Mouse (Mus musculus) gastrocnemius, postnatal 10 days (tissue): Measurements from ENCODE around the gene Slc7a4. TPM values are rescaled to one million over a fixed set of nuclear protein-coding genes. Genes with fewer than 3 reads are reported as not detected.
"Not testable (repeated sequence)": the region's sequence is repeated elsewhere in the genome, so short reads cannot be mapped to it uniquely, and the experiment has no call there.

ENCODE experiments used
- DNase-seq: peaks from one replicate; pipeline ENCODE4 v3.0.0; 2021; ENCODE audit warnings: mixed read lengths
- long read RNA-seq, 2 experiments: library from polyadenylated mRNA; stranded (forward); transcript quantifications; one replicate each; pipeline ENCODE4 v2.0.0; 2021
- total RNA-seq, 2 experiments: library from RNA; stranded (reverse); gene quantifications; 2 replicates each; pipeline ENCODE4 v1.2.3; 2021

The Slc7a4 gene
- total RNA-seq: 1 to 10 TPM; 1.6 to 2.7 TPM
- long read RNA-seq, experiment 1, partial matches to known transcripts: 0 of 3 reads
- long read RNA-seq, experiment 1, other reads (novel, unspliced or antisense): 2 of 3 reads
- long read RNA-seq, experiment 2, partial matches to known transcripts: 1 of 5 reads
- long read RNA-seq, experiment 2, other reads (novel, unspliced or antisense): 1 of 5 reads

DNA sequence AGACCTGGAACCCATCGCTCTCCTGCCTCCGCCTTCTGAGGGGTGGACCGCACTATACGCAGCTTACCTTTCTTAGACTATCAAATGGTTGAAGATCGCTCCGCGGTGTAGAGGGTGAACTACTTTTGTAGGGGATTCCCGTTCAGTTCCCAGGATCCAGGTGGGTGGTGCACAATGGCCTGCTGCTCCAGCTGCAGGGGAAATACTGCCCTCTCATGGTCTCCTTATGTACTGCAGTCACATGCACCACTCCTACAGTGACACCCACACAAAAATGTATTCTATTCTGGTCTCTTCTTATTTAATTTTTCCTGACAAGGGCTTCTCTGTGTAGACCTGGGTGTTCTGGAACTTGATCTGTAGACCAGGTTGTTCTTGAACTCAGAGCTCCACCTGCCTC, at the start of gene Slc7a4:
TSS of gene Slc7a4 (minus strand) at position 151 of the 400 bp plus-strand sequence.
- no peak for DNase-seq

DNA sequence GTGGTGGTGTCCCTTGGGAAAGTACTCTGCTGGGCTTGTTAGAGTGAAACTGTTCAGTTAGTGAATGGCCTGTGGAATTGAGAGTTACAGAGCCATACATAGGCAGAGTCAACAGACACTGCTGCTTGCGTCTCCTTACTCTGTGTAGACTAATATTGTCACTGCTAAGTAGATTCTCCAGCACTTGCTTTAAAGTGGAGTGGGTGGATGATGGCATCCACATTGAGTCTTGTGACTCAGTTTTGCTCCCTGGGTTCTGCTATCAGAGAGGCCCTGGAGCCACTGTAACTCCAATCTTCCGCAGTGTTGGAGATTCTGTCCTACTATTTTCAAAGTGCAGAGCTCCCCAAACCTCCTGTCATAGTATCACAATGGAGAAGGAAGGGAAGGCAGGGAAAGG, 49.6 kb upstream of the Slc7a4 start:
- DNase-seq: no peak

DNA sequence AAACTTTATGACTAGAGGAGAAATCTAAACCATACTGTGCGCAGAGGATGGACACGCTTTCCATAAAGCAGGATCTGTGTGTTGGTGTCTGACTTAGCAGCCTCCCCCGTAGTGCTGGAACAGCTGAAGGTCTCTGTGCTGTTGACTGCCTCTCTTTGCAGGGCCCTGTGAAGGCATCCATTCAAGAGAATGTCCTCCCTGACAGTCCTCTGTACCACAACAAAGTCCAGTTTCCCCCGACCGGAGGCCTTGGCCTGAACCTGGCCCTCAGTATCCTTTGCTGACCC, 43.2 kb upstream of the Slc7a4 start:
- no peak for DNase-seq

DNA sequence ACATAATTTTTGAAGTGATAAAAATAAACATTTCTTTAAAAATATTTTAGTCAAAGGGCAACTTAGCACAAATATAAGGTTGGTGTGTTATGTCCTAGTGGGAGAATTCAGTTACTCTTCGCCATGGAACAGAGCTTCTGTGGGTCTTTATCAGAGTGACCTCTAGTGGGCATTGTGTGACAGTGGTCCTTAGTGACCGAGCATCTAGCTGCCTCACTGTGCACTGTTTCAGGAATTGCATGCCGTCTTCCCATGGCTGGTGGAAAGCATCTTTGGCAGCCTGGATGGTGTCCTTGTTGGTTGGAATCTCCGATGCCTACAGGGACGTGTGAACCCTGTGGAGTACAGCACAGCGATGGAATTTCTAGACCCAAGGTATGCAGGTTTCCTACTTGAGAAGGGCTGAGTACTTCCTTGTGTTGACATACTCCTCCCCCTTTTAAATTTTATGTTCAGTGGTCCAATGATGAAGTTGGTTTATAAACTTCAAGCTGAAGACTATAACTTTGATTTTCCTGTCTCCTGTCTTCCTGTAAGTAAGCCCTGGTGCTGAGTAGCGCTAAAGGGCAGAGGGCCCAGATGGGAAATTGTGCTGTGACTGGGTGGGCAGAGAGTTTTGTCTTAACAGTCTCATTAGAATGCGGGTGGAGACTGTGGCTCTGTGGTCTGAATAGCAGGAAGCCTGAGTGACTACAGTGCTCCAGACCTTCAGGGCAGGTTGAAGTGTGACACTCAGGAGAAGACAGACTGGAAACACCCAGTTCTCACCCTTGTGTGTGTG, 42.7 kb upstream of the Slc7a4 start:
- DNase-seq: no peak

DNA sequence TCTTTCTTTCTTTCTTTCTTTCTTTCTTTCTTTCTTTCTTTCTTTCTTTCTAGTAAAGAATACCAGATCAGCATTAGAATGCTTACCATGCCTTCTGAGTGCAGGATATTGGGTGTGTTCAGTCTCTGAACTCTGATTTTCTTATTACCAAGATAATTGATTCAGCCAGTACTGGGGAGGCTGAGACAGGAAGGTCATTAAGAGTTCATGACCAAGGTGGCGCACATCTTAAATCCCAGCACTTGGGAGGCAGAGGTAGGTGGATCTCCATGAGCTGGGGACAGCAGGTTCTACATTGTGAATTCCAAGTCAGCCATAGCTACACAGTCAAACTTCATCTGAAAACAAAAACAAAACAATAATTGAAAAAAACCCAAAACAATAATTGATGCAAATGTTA, 38.9 kb upstream of the Slc7a4 start:
- no peak for DNase-seq

DNA sequence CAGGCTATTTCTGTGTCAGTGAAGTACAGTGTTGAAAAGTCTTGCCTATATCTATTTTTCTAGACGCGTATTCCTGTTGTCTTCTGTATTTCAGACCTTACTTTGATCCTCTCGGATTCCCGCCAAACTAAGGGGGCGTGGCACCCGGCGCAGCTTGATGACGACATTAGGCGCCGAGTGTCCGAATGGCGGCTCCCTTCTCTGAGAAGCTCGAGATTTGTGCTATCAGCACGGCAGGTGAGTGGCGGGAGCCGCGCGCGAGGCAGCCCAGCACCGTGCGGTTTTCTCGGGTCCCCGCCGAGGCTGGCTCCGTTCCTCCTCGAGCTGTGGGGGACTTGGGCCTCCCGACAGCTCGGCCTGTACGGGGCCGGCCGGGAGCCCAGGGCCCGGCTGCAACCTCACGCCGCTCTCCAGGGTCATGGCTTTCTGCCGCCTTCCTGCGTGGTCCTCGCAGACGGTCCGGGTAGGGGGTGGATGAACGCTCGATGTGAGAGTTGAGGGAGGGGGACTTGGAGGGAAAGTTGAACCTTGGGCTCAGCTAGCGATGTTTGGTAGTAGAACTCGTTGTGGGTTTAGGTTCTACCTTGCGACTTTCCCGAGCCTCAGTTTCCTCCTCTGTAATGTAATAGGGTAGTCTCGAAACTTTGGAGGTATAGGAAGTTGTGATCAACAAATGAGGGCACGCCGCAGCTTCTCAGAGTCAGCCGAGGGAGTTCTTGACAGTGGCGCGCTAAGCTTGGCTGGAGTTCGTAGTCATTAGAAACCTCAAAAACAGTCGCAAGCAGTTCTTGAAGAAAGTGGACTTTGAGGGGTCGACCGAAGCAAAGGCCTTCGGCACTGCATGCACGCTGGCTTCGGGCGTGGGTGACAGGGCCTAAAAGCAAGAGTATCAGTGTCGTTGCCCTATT, 36.4 kb upstream of the Slc7a4 start, which contains the start of gene Smpd4:
TSS of gene Smpd4 (plus strand) at position 157 of the 908 bp plus-strand sequence.
- peak; percentile 95 for DNase-seq

DNA sequence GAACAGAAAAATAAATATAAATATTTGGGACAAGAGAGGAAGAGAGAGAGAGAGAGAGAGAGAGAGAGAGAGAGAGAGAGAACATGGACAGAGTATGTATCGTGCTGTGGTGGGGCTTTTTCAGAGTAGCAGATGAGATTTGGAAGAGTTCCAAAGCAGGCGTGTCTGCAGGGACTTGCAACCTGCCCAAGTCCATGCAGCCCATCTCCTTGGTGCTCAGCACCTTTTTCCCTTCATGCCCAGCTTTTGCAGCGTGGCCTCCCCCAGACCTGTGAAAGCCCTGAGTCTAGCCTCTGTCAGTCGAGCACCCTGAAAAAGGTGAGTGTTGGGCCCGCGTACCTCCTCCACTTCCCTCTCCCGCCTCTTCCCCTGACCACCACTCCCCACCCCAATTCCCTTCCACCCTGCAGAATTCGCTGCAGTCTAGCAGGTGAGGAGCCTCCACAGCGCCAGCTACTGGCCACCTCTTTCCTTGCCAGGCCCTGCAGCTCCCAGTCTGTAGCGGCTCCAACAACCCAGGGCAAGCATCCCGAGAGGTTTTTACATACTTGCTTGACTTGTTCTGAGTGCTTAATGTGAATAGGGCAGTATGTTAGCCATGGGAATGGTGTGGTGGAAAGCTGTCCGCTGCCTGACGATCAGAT, 35.0 kb upstream of the Slc7a4 start:
- DNase-seq: peak; percentile 39

DNA sequence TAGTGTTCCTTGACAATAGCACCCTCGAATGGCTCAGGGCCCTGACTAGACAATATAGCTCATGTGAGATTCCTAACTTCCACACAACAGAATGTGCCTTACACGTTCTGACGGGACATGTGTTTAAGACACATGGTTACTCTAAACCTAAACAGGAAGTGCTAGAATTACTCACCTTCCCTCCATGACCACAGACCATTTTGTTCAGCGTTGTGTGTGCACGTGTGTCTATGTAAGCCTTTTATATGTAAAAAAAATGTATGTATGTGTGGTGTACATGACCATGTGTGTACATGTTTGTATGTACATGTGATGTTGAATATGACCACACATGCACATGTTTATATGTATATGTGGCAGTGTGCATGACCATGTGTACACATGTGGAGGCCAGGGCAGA, 33.2 kb upstream of the Slc7a4 start:
- no peak for DNase-seq

DNA sequence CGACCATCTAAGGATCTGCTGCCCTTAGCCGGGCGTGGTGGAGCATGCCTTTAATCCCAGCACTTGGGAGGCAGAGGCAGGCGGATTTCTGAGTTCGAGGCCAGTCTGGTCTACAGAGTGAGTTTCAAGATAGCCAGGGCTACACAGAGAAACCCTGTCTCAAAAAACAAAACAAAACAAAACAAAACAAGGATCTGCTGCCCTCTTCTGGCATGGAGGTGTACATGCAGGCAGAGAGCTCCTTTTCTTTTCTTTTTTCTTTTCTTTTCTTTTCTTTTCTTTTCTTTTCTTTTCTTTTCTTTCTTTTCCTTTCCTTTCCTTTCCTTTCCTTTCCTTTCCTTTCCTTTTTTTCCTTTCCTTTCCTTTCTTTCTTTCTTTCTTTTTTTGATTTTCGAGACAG, 31.7 kb upstream of the Slc7a4 start:
- not testable (repeated sequence) for DNase-seq

DNA sequence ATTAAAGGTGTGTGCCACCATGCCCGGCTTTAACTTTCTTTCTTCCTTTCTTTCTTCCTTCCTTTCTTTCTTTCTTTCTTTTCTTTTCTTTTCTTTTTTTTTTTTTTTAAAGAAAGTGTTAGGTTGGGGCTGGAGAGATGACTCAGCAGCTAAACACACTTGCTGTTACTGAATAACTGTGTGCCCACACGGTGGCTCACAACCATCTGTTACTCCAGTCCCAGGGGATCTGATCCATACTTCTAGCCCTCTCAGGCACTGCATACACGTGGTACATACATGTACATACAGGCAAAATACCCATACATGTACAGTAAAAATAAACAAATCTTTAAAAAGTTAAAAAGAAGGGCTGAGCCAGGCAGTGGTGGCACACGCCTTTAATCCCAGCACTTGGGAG, 28.4 kb upstream of the Slc7a4 start:
- no peak for DNase-seq

DNA sequence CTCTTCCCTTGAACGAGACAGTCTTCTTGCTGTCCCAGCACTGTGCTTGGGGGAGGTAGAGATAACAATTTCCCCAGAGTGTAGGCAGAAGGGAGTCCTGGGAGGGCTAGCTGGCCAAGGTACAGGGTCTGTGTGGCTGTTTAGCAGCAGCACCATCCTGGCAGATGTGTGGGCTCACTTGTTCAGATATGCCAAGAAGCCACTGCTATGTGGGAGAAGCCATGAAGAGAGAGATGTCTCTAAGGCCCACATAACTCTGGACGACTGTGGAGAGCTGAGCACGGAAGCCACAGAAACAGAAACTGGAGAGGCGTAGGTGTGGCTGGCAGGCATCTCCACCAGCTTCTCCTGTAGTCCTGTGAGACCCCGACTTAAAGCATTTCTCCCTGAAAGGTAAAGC, 22.7 kb upstream of the Slc7a4 start:
- DNase-seq: no peak

DNA sequence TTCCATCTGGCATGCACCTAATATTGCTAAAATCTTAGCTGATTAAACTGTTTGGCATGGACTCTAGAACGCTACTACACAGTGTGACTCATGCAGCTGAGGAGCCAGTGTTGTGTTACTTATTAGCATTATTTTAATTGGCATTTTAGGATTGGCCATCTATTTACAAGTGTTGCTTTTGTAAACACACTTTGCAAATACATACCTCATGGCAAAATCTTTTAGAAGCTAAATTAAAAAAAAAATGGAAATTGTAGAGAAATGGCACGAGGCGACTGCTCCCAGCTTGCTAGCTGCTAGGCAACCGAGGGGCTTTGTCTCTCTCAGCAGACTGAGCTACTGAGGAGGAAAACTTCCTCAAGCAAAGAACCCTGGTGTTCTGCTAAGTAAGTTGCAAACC, 21.9 kb upstream of the Slc7a4 start:
- DNase-seq: no peak

DNA sequence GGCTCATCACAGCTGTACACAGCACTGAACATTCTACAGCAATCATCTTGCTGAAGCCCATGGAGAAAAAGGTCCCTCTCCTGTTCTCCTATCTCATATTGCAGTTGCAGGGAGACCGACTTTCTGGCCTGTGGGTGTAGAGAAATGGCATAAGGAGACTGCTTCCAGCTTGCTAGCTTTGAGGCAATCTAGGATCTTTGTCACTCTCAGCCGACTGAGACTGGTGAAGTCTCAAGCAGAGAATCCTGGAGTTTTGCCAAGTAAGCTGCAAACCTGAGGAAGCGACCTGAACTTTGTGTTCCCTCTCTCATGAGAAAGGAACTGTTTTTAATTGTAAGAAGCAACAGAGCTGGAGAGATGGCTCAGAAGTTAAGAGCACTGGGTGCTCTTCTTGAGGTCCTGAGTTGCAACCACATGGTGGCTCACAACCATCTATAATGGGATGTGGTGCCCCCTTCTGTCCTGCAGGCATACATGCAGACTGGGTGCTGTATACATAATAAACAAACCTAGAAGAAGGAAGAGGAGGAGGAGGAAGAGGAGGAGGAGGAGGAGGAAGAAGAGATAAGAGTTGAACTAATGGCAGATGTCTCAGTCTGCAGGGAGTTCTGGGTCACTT, 18.0 kb upstream of the Slc7a4 start:
- DNase-seq: no peak

DNA sequence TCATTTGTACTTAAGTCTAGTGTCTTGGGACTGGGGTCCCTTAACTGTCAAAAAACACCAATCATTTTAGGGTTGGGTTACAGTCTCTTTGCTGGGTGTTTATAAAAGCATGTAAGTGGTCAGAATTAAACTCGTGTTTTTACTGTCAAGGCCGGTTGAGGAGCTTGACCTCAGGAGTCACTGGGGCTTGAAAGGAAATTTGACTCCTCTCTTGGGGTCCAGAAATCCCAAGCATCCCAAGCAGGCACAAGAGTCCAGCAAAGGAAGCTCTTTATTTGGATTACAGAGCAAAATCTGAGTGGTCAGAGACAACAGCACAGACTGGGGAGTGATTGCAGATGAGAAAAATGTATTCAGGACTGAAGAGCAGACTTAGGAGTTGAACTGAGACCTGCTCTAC, 7.7 kb upstream of the Slc7a4 start:
- no peak for DNase-seq

DNA sequence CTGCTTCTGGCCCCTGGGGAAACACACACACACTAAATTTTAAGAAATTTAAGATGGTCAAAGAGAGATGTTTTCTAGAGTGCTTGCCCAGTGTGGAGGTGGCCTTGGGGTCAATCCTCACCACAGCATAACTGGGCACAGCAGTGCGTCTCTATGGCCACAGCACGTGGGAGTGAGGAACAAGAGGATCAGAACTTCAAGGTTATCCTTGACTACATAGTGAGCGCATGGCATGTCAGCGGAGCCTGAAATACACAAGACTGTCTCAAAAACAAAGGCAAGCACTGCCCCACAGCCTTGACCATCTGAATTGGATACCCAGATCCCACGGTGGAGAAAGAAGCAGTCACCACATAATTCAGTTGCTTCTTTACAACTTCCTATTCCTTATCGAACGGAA, 1.5 kb upstream of the Slc7a4 start:
- DNase-seq: no peak

DNA sequence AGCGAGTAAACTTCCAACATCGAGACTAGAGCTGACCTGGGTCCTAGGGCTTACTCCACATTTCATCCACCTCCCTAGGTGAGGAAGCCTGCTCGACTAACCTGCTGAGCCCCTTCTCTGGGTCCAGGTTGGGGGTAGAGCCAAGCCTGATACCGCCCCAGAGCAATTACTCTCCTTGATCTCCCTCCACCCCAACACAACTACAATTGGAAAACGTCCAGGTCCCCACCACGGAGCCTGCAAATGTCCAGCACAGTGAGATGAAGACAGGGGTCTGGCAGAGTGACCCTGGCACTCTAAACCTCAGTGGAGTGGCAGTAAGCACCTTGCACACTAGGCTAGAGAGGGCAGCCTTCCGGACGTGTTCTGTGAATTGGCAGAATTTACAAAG, 6.2 kb downstream of the Slc7a4 start:
- no peak for DNase-seq

DNA sequence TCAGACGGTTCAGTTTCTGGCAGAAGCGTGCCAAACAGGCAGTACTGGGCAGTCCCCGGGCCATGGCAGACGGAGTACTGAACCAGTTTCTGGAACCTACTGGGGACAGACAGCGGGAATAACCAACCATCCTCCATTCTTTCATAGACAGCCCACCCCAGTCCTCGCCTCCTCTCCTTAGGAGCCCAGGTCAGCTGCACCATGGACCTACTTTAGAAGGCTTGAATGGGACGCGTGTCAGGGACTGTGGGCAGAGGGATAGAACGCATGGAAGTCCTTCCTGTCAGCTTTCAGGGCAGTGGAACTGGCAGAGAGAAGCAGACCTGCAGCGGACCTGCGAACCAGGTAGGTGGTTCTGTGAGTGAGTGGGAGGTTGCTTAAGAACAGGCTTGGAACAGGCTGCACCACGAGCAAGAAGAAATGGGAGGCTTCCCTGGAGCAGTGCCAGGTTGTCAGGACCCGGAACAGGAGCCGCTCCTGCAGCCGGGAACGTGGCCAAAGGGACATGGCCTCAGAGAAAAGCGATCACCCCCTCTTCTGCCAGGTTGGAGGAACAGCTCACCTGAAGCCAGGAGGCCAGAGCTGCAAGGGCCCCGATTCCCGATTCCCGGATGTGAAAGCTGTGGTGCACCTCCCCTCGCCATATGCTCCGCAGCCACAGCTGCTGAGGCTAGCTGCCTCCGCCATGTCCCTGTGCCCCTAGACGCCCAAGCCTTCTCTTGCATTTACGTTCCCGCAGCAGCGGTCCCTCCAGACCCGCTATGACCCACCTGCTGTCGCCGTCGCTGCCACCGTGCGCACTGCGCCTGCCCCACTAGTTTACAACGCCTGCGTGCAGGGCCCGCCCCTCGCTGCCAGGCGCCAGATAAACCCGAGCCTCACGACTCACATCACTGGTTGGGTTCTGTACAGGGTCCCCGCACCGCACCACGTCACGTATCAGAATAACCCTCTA, 6.9 kb downstream of the Slc7a4 start:
- peak; percentile 63 for DNase-seq

DNA sequence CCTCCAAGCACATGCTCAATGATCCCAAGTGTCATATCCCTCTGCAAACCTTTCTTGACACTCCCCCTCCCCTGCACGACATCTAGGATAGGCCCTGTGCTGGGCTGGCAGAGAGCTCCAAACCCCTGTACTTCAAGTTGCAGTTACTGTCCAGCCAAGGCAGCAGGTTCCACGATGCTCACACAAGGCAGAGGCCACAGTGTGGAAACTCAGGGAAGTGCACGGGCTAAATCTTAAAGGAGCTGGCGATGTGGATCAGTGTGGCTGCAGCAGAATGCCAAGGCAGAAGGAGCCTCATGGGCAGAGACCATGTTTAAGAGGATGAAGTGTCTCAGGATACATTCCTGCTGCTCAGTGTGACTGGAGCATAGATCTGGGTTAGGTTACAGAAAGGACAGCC, 16.8 kb downstream of the Slc7a4 start:
- DNase-seq: no peak

DNA sequence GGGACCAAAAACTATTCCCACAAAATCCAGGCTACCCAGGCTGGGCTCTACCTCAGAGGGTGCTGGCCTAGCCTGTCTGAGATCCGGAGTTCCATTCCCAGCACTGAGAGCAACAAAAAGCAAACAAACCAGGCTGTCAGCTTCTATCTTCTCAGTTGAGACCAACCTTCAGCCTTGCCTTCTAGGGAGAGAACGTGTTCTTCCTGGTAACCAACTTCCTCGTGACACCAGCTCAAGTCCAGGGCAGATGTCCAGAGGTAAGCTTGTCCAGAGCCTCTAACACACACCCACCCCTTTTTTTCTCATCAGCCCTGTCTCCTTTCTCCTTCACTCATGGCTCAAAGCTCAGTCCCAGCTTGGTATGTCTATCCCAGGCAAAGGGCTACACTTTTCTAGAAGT, 18.2 kb downstream of the Slc7a4 start:
- DNase-seq: no peak

DNA sequence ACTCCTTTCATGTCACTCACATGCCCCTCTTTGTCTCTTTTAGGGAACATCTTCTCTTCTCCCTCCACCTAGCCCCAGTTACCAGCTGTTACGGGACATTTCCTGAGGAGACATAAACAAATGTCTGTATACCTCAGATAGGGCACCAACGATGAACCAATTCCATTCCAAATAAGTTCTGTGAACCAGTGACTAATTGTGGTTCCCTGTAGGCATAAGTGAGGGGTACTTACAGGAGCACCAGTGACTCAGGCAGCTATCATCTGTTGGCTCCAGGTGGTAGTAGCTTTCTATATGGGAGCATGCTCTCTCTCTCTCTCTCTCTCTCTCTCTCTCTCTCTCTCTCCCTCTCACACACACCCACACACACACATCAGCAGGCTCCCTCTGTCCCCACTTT, 18.8 kb downstream of the Slc7a4 start:
- no peak for DNase-seq

DNA sequence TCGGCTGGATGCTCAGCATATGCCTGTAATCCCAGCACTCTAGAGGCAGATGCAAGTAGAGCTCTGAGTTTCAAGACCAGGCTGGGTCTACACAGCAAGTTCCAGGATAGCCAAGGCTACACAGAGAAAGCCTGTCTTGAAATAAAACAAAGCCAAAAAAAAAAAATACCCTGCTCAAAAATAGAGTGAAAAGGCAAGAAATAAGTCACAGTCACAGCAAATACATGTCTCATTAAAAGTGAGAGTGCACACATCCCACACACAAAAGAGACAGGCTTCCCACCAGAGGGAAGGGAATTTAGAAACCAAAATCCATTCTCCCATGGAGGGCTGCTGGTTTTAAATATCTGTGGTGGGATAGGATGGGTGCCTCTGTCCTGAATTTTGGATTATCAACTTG, 19.4 kb downstream of the Slc7a4 start:
- no peak for DNase-seq
